Mouse (Mus musculus): ENCODE data around the gene Parva.
A peak's percentile ranks its signal among the peaks of the same experiment; 100 is the strongest.

Gene Parva

DNA sequence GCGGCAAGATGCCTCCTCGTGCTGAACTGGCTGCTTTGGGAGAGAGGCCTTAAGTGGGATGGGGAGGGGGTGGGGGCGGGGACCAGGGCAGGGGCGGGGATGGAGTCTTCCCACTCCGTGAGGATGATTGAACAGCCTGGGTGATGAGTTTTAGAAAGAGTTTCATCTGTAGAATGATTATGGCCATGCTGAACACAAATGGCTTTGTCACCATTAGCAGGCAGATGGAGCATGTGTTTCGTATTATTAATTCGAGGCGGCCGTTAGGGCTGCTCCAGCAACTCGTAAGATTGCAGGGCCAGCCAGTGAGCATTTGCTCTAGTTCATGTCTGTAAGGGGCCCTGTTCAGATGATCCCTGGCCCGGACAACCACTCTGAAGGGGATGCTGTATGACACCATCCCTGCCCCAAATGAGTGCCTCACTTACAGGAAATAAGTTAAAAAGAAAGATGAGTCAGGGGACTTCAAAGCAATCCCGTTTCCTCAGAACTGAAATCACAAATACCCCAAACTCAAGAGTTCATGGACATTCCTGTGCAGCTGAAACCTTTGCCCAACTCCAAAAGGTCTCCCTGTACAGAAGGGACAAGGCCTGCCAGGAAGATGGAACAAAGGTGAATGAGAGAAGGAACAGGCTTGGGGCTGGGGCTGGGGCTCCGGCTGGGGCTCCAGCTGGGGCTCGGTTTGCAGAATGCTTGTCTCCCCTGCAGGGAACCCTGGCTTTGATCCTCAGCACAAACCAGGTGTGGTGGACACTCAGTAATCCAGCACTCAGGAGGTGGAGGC is 46.5 kb downstream of the Parva start:
- peak; percentile 51 for DNase-seq

DNA sequence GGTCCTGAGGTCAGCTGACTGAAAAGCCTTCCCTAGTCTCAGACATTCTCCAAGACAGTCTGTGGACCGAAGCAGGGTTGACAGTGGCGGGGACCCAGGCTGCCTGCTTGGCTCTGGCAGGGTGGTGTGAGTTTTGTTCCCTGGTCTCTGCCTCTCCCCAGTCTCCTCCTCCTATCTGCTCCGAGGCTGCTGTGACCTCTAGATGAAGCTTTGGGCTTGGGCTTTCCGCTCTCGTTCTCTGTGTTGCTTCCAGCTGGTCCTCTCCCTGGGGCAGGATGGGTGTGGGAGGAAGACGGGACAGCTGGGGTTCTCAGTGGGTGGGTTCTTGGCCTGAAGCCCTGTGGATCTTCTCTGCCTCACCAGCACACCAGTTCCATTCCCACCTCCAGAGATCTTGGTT is 51.8 kb downstream of the Parva start:
- DNase-seq = peak; percentile 77

DNA sequence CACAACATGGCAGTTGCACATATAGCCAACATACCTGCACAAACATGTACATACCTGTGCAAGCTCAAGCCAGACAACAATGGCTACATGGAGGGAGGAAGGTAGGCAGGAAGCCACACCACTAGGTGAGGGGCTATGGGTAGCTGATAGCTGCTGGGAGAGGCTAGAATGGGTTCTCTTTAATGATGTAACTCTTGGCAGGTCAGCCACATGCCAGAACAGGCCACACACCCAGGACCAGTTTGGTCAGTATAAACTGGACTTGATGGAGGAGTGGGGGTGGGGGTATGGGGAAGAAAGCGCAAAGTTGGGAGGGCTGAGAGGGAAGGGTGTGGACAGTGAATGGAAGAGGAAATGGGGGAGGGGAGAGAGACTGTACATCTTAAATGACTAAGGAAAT is 53.7 kb downstream of the Parva start:
- DNase-seq = no peak

DNA sequence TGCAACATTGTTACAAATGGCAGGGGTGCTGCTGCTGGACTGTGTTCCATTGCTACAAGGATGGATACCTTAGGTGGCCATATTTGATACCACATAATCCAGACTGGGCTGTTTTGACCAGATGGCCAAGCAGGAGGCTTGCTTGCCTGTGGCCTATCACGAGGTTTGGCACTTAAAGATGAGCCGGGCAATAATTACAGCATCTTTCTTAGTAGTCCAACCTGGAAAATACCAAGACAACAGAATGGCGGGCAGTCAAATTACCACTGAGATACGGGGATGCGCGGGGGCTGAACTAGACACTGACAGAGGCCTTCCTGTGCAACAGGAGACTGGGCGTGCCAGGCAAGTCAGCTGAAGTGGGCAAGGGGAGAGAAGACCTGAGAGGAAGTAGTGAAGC is 55.3 kb downstream of the Parva start:
- DNase-seq = no peak

DNA sequence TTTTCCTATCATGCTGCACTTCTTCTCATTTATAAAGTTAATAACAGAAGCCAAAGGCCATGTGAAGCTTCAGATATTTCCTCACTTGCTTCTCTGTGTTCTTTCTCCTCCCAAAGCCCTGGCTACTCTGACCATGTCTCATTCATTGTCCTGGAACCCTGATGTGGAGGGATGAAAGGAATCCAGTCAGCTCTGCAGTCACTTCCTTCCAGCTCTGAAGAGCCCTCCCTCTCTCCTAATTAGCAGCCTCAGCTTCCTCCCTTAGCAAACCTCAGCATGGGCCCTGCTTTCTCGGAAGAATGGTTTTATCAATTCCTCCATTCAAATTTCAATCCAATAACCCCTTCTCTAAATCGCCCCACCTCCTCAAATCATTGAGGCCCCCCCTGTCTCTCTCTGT is 56.1 kb downstream of the Parva start:
- no peak for DNase-seq

DNA sequence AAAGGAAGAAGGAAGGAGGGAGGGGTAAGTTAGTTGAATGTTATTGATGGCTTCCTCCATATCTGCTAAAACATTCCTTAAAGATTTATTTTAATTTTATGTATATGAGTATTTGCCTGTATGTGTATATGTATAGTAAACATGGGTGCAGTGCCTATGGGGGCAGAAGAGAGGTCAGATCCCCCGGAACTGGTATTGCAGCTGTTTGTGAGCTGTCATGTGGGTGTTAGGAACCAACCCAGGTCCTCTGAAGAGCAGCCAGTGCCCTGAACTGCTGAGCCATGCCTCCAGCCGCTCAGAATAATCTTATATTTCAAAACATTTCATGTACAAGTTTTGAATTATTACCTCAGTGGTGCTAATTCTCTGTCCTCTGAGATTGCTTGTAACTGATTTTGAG is 63.5 kb downstream of the Parva start:
- no peak for DNase-seq

DNA sequence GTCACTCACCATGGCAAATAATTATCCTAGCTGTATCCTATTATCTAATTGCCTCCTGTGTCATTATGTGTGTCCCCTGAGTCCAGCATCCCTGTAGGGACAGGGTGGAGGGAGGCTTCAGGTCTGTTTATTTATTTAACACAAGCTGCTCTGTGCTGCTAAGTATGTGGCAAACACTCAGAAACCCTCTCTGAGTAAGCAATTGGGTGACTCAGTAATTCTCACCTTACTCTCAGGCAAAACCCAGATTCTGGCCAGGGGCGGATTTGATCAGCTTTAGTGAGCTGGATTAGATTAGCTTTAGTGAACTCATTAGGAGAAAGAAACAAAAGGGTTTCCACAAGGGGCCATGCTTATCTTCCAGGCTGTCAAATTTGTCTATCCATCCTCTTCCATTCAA is 64.4 kb downstream of the Parva start:
- no peak for DNase-seq

DNA sequence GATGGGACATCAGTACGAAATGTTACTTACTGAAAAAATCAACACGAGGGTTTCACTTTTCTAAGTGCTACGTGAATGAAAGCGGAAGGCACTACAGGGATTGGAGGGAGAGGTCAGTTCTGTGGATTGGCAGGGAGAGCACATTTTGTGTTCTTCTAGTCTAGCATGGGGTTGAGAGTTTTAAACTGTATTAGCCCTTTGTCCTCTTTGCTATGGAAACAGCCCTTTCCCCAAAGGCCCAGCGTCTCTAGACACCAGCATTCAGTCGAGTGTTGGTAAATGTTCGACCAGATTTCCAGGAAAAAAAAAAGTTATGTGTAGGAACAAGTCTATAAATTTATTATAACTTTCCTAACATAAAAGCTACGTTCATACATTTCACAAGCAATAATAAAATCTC is 68.6 kb downstream of the Parva start:
- DNase-seq = peak; percentile 55

DNA sequence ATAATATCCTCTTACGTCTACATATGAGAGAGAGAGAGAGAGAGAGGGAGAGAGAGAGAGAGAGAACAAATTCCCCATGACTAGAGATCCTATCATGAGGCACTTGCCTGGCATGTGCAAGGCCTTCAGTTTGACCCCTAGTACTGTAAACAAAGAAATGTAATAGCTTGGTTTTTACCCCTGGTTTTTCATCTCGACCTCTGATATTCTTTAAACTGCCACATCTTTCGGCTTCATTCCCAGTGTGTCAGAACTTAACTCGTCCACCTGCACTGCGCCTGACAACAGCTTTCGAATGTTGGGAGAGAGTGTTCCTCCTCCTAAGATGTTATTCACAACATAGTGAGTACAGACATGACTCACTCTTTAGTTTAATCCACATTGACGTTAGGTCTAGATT is 69.6 kb downstream of the Parva start:
- DNase-seq = no peak

DNA sequence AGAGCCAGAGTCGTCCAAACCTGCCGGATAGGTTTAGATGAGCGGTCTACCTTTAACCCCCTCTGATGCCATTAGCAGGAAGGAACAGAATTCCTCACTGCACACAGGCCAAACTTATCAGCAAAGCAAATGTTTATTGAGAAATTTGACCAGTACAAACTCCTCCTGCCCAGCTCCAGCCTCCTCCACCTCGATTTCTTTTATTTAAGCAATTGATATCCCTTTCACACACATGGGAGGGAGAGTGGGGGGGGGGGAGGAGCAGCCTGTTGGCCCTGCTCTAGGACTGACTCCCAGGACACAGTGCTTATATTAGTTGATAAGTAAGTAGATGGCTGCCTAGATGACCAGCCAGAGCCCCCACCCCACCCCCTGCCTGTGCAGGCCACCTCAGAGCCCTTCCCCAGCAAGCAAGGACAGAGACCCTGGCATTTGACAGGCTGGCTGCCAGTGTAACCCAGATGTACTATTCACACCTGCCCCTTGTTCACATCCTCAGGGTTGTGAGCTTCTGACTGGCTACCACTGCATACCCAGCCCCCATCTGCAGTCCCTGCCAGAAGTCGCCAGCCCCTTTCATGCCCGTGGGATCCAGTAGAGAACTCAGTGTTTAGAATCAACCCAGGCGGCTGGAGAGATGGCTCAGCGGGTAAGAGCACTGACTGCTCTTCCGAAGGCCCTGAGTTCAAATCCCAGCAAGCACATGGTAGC is 71.4 kb downstream of the Parva start:
- no peak for DNase-seq

DNA sequence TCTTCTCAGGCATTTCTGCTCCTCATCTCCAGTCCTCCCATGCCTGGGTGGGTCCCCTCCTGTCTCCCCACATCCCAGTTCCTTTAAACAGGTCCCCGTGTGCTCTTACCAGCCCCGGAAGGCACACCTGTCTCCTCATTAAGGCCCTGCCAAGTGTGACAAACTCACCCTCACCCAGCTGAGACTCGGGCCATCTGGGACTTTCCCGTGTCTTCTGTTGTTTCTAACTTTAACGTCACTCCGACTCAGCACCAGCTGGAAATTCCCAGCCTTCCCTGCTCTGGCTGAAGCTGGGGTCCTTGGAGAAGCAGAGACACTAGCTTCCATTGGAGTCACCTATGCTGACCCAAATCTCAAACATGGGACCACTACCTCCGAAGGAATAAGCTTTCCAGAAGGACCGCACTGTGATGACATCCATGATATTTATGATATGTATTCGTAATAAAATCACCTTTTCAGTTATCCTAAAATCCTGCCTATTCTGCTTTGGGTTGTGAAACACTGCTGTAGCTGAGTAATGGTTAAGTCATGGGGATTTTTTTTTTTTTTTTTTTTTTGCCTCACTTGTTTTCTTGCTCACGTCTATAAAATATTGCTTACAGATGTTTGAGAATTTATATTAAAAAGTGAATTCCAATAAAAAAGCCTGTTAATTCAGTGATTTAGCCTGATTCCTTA is 72.3 kb downstream of the Parva start:
- no peak for DNase-seq

DNA sequence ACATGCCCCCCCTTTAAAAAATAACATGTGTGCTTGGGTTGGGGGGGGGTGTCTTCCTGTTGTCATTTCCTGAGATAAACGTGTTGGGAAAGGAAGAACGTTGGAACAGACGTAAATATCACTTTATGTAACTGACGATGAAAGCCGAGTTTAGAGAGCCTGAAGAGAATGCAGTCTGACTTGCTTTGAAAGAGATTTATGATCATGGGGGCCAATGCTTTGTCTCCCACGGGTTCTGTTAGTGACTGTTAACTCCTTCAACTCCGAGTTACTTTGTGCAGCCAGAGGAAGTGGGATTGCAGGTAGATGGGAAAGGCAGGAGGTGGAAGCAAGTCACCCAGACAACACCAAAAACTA is 72.8 kb downstream of the Parva start:
- no peak for DNase-seq

DNA sequence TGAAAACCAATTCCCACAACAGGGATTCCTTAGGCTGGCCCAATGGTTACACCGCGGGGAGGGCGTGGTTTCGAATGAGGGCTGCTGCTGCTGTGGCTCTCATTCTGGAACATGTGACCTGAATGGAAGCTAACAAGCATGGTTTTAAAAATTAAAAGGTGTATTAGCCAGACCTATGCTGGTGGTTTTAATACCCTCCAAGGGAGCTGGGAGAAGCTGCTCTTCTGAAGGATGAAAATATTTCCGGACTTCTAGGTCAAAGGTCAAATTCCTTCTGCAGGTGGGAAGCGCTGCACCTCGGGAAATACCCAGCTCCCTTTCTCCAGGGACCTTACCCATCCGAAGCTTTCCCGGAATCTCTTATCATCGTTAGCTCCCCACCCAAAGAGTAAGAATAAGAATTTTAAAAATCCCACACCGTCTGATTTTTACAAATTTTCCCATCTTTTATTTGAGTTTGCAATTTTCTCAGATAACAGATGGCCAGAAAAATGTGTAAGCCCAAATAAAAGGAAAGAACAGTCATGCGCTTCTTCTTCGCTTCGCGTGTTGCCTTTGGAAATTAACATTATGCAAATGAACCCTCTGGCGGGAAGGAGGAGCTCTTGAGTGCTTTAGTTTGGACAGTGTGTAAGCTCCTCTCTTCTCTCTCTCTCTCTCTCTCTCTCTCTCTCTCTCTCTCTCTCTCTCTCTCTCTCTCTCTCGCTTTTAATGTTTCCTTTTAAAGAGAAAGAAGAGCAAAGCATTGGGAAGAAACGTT is 74.9 kb downstream of the Parva start:
- peak; percentile 40 for DNase-seq

DNA sequence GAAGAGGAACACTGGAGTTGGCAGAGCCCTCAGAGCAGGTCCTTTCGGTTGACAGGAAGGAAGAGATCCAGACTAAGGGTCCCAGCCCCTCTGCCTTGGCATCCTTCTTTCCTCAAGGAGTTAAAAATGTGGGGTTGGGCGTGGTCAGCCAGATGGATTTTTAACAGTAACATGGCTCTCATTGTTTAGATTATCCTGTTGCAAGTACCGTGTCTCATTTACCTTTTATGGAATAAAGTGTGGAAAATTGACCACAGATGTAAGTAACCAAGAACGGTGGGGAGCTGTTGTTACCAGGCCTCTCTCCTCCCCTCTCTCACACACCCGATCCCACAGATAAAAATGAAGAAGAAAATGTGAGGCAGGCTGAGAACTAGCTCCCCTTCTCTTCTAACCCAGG is 75.5 kb downstream of the Parva start:
- DNase-seq = no peak

DNA sequence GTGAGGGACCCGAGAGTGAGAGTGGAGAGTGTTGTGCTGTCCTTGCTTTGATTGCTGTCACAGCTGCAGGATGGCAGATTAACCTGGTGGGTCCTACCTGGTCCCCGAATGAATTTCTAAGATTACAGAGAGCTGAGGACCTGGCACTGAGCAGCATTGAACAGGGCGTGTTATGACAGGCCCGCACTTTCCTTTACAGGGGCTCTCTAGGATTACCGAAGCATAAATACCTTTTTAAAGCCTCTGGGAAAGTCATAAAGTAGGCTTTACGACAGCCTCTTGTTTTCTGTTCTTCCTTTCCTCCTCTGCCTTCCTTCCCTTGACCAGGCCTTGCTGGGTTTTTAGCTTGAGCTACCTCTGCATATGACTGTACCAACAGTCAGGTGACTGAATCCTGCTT is 76.1 kb downstream of the Parva start:
- no peak for DNase-seq

DNA sequence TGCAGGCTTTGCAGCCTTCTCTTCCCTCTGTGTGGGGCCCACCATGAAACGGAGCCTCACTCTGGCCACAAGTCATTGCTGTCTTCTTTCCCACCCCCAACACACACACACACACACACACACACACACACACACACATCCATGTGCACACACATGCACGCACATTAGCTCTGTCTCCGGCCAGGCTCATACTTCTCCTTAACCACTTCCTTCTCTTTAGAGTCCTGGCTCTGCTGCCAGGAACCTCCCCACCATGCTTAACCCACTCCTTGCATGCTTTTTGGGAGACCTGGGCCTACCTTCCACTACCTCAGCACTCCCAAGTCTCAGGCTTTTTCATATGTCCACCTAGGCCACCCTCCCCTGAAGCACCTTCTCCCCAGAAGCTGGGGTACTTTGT is 76.6 kb downstream of the Parva start:
- no peak for DNase-seq

DNA sequence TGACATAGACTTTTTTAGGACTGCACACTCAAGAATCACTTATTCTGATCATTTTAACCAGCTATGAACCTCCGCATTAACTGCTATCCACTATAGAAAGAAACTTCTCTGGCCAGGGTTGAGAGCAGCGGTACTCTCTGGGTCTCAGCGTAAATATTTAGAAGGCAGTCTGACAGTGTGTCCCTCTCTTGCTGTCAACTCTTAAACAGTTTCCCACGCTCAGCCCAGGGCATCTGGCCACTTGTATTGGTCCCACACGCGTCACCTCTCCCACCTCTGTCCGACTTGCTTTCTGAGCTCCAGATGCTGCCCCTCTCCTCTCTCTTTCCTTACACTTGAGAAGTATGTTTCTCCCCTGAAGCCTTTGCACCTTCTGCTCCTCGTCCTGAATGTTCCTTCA is 81.8 kb downstream of the Parva start:
- DNase-seq = no peak

DNA sequence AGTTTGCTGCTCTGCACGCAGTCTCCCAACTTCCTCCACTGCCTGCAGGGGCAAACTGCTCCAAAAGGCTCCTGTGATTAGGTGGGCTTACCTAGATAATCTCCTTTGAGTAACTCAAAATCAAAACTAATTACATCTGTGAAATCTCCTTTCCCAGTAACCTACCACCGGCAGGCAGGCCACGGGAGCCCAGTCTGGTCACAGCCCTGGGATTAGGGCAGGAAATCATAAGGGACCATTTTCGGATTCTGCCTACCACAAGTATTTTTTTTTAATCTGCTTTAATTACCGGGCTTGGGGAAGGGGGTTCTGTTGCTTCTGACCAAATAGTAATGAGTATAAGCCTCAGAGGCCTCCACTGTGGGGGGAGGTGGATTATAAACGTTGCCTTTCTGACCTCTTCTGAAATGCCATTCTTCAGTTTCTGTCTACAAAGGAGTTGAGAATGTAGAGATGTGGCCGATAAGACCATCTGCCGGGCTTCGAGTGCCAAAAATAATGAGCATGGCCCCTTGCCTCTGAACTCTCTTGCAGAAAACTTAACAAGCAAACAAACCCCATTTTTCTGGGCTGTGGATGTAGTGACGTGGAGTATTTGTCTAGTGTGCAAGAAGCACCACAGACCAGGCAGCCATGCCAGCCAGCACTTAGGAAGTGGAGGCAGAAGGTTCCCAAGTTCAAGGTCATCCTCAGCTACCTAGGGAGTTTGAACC is 83.2 kb downstream of the Parva start:
- DNase-seq = no peak

DNA sequence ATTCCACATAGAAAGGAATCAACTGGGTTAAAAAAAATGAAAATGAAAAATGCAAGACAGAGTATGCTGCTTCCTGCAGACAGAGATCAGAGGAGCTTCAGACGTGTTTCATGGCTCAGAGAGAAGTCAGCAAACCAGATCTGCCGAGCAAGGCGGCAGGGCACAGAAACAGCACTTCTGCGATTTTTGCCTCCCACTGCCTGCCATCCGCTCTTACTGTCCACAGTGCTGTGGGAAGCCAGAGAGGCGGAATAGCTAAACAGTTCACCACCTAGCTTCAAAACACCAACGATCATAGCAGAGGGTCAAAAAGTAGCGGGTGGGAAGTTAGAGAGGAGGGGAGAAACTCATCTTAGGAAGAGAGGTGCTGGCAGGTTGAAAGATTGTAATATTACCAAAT is 84.0 kb downstream of the Parva start:
- DNase-seq = no peak

DNA sequence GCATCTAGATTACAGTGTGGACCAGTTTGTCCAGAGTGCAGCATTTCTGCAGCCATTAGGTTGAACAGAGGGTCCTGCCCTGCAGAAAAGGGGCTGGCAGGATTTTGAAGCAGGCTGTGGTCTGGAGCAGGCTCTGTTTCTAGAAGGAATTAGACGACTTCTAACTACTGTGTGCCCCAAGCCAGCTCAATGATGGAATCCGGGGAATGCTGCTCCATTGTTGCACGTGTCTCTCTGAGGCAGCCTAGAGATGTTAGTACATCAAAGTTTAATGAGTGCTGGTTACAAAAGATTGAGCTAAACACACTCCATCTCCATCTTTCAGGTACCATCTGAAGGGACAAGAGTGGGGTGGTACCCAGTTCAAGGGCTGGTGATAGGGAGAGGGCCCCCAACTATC is 85.0 kb downstream of the Parva start:
- no peak for DNase-seq

DNA sequence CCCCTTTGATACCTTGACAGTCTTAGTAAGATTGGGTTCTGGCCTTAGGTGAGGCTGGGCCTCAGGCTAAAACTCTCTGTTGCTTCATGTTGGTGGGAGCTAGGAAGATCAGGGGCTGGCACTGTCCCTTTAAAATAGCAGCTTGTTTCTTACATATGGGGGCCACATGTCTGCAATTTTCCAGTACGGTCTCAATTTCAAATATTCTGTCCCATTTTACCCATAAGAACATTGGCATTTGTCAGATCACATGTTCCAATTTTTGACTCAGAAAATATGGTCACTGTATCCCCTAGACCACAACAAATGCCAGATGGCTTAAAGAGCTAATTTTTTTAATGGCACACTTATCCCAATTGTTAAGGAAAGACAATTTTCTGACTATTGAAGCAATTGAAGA is 85.6 kb downstream of the Parva start:
- no peak for DNase-seq

DNA sequence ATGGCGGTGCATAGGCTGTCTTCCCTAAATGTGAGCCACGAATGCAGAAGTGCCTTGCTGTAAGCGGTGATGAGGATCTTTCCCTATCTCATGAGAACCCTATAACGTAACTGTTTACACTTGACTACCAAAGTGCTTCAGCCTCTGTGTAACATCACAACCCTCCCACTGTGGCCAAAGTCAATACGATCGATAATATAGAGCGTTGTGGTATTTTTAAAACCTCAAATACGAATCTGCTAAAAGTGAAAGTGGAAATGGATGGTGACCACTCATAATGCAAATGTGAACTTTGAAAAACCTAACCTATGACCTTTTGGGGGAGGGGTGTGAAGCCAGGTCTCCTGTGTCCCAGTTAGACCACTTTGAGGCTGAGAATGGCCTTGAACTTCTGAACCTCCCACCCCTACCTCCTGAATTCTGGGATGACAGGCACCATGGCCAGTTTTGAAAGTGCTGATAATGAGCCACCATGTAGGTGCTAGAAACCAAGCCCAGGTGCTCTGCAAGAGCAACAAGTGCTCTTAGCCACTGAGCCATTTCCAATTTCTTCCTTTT is 87.4 kb downstream of the Parva start:
- no peak for DNase-seq

DNA sequence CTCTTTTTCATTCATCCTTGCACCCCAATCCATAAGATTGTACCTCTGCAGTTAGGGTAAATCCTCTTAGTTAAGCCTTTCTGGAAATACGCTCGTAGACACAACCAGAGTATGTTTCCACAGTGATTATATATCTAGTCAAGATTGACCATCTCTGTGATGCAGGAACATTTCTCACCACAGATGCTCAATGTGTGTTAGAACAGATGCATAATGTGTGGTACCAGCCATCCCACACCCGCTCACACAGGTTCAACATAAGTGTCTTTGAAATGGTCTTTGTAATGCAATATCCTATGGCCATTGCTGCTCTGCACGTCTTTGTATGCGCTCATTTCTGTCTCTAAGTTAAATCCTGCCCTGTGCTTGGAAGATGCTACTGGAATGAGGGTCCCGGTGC is 98.2 kb downstream of the Parva start:
- no peak for DNase-seq

Data from kidney, postnatal 14 days (tissue).